Mouse (Mus musculus): Measurements from ENCODE around the gene Thnsl1.
A peak's percentile ranks its signal among the peaks of the same experiment; 100 is the strongest.

Thnsl1 gene

DNA sequence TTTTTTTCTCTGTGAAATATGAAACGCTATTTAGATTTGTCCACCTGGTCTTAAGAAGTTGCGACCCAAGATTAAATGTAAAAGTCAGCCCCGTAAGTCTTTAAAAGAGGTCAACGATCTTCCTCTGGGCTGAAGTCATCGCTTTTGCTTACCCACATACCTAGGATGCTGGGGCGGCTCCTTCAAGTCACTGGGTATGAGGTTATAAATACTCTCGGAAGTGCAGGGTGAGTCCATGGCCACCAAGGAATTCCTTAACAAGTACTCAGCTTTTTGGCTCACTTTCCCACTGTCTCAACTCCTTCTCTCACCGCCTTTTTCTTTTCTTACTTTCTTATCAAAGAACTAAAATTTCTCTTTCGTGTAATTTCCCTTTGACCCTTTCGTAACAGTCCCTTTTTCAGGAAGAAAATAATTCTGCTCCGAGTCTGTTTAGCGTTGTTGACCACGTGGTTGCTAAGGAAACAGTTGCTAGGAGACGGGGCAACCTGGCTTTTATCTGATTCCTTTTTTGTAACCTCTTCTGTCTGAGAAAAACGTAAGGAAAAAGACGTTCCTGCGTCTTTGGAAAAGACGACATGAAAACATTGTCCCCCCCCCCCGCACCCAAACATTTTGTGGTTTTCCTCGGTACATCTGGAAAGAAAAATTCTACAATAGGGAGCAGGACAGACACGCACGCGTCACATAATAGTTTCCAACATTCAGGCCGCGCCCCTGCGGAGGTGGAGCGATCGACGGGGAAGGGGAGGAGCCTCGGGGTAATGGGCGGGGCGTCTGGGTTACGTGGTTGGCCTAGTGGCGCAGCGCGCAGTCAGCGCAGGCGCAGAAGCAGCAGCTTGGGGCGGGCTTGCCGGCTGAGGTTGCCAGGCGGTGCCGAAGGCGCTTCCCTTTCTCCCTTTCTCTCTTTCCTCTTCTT, at the start of gene Thnsl1, which contains the start of gene Enkur:
Gene Thnsl1, plus strand, starts transcription at position 813 of the 919 bp plus-strand sequence.
Gene Enkur, minus strand, starts transcription at position 454 of the 919 bp plus-strand sequence.
- DNase-seq (ENCODE audit: low read depth, low spot score) = peak; percentile 98

DNA sequence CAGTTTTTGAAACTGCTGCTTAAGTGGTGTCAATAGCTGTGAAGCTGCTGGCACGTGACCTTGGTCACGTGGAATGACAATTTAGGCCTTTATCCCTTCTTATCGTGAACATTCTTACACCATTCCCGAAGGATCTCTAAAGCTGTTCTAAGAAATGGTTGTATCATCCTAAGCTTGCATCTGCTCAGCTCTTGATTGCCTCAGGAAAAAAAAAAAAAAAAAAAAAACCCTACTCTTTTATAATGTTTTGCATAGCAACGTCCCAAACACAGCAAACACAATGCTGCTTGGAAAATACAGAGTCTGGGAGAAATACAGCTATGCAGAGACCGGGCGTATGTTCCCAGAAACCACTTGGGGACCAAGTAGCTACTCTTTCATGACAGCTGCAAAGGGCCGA, 41.2 kb upstream of the Thnsl1 start:
- no peak for DNase-seq (ENCODE audit: low read depth, low spot score)

DNA sequence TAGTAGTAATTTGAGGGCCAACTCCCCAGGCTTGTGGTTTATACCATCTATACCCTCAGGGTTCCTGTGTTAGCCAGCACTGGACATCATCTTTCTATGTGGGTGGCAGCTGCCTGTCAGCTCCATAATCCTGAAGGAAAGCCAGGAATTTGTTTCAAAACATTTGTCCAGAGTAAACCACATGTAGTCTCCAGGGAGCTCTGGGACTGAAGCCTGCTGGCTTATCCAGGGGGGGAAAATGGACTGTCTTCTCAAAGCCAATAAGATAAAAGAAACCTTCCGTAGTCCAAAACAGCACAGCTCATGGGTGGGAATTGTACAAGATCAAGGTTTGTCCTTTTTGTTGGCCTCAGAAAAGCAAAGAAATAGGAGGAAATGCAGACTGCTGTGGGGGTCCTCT, 37.6 kb upstream of the Thnsl1 start:
- no peak for DNase-seq (ENCODE audit: low read depth, low spot score)

DNA sequence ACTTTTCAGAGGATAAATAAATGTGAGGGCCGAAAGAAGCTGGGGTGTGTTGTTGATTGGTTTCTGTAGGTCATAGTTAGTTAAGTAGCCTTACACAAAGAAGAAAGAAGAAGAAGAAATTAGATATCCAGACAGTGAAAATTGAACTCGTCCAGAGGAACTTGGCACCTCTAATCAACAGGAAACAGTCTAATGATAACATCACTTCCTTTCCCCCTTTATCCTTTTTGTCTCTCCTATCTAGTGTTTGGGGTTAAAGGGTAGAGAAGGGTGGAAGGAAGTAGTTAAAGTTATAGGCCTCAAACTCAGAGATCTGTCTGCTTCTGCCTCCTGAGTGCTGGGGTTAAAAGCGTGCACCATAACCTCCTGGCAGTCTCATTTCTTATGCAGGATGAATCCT, 32.7 kb upstream of the Thnsl1 start:
- DNase-seq (ENCODE audit: low read depth, low spot score) = no peak

DNA sequence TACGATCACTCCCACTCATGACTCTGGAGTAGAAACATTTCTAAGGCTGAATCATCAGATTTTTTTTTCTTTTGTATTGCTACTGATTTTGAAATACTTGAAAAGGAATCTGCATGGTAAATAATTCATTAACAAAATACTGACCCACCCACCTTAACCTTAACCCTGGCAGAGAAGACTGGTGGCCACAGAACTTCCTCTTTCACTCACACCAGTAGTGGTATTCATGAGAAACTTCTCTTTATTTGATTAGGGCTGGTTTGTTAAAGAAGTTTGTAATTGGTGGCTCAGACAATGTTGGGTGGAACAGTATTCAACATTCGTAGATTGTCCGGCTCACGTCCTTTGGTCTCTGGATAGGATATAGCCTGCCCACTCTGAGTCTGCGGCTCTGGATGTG, 26.4 kb upstream of the Thnsl1 start:
- DNase-seq (ENCODE audit: low read depth, low spot score) = no peak

DNA sequence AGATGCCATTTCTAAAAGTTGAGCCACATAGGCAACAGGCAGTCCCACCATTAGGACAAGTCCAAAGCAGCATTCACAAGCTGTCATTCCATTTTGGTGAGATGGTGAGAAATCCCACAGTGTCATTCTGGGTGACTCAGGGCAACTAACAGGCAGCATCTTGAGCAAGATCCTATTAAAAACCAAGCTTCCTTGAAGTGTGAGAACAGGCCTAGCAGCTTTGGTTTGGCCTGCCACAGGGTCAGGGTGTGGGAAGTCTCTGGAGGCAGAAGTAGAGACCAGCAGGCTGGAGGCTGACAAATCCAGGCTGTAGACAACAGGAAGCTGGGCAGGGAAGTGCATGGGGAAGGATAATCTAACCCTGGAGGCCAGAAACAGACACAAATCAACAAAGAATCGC, 22.7 kb upstream of the Thnsl1 start:
- no peak for DNase-seq (ENCODE audit: low read depth, low spot score)

DNA sequence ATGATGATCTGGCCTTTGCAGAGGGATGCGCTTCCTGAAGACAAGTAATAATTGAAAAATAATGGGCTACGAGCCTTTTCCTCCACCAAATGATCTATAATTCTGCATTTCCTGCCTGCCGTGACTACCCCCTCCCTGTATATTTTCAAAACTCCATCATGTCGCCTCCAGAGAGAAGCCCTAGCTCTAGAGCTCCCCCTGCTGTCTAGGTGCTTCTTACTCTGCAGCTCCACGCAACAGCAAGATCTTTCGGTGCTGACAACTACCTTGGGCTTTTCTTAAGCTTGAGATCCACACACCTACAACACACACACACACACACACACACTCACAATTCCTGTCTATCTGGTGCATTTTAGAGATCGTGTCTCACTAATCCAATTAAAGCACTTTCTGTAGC, 17.9 kb upstream of the Thnsl1 start:
- peak; percentile 22 for DNase-seq (ENCODE audit: low read depth, low spot score)

DNA sequence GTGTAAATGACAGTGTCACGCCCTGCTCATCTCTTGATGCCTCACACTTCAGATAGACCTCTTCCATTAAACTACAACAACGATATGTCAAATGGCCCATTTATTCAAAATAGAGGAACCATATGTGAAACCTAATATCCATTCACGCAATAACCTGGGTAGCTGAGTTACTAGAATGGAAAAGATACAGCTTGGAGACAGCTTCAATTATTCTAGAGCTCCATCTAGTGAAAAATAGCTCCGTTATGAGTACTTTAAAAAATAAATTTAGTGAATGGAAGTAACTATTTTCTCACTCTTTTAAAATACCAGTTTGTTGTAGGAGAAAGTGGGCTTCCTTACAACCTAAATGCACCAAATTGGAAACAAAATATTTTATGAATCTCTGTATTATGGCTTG, 16.9 kb upstream of the Thnsl1 start:
- no peak for DNase-seq (ENCODE audit: low read depth, low spot score)

DNA sequence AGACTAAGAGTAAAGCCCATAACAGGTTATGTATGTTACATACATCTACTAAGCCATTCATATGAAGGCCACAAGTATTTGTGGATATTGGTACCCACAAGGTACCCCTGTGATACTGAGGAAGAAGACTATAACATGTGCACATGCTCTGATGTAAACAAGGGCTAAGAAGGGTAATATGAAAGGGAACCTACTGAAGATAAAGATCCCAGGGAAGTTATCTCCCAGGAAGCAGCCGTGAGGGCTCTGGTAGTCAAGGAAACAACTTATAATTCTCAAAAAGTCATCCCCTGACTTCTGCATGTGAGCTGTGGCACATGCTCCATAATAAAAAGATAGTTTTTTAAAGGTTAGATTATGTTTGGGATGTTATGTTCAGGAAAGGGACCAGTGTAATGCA, 14.3 kb upstream of the Thnsl1 start:
- DNase-seq (ENCODE audit: low read depth, low spot score) = no peak

DNA sequence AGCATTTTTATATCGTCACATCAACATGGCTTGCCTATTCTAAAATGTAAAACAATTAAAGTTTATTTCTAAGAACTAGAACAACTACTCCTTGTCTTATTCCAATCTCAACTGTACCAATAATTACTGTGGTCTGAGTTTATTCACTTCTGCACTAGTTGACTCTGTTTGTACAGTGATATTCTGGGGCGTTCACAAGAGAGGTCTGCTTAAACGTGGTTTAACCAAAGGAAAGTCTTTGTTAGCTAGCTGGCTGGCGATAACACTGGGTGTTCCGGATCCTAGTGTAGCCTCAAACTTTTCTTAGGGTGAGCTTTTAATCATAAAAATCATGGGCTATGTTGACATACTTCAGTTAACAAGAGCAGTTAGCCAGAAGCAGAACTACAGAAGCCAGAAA, 10.3 kb upstream of the Thnsl1 start:
- no peak for DNase-seq (ENCODE audit: low read depth, low spot score)

DNA sequence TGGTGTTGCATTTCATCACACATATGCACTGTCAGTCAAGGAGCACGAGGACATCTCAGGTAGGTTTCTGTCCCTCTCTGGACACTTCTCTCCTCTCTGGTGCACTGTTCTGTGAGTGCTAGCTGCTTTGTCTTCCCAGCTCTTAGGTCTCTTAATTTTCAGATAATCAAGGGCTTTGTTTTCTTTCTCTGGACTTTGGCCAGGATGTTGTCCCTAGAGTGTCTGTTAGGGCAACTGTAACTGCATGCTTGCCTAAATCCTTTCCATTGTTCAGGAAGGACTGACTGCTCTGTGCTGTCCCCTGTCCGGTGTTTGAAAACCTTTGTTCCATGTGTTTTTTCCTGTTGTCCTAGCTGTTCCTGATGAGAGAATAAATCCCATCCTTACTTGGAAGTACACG, 6.5 kb upstream of the Thnsl1 start:
- no peak for DNase-seq (ENCODE audit: low read depth, low spot score)

DNA sequence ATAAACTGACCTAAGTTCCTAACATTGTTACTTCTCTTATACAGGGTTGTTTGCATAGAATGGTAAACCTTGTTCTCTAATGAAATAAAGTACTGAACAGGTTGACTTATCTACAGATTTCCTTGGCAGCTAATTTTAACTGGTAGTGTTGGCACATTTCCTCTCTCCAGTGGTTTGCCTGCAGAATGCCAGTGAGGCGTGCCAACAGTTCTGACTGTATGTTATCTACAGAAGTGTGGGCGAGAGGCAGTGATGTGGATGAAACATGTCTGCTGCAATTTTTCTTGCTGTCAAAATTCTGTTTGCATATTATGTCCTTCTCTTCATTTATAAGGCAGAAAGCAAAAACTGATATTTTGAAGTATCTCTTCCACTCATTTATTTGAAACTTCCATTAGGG, 2.8 kb upstream of the Thnsl1 start:
- no peak for DNase-seq (ENCODE audit: low read depth, low spot score)

DNA sequence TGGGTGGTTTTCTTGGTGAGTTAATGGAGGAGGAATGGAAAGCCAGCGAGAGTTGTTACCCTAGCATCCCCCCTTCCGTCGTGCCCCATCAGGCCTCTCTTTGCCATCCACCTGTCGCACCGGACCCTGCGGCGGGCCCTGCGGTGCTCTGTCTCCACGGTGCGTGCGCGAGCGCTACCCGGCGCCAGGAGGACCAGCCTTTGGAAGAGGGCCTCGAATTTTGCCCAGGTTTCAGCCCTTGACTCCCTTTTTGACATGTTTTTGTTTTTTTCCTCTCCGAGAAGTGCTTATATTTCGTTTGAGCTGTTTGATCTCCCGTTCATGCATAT, 271 bp downstream of the Thnsl1 start:
- DNase-seq (ENCODE audit: low read depth, low spot score) = no peak

DNA sequence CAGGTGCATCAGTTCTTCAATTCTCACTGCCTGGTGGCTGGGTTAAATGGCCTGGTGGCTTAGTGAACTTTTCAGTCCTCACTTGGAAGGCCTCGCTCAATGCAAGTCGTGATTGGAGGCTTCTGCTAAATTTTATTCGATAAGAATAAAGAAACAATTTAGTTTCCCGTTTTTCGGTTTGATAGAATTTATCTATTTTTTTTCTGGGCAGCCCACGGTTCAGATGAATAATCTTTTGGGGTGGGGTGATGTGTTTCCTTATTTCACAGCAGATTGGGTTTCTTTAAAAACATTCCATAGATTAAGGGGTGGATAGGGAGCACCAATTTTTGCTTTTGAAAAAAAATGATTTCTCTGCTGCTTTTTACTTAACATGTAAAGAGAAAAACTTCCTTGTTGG, 754 bp downstream of the Thnsl1 start:
- DNase-seq (ENCODE audit: low read depth, low spot score) = no peak

DNA sequence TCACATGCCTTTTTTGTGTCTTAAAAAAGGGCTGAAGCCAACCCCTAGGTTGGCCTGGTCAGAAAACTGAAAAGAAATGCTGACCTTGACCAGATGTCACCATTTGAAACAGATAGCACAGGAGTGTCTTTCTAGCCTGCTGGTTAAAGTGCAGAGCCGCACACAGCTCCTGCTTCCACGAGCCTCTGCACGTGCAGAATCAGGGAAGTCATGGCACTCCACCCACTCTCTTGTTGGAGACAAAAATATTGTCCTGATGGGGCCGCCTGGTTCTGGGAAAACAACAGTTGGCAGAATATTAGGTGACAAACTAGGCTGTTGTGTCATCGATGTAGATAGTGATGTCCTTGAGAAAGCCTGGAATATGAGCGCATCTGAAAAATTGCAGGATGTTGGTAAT, 5.8 kb downstream of the Thnsl1 start:
- DNase-seq (ENCODE audit: low read depth, low spot score) = no peak

DNA sequence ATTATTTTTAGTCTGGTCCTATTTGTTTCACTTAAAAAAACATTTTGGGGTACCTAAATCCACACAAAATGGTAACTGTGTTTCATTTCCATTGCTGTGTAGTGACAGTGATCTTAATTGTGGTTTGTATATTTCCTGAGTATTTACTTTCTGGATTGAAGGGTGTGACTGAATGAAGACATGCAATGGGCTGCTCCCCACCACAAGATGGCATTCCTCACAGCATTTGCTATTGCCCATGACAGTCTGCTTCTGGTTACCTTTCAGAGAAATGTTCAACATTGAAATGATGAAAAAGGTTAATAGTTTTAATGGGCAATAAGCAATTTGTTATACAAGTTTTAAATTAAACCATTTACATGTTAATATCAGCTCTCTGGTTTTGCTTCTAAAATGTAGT, 8.8 kb downstream of the Thnsl1 start:
- DNase-seq (ENCODE audit: low read depth, low spot score) = no peak

DNA sequence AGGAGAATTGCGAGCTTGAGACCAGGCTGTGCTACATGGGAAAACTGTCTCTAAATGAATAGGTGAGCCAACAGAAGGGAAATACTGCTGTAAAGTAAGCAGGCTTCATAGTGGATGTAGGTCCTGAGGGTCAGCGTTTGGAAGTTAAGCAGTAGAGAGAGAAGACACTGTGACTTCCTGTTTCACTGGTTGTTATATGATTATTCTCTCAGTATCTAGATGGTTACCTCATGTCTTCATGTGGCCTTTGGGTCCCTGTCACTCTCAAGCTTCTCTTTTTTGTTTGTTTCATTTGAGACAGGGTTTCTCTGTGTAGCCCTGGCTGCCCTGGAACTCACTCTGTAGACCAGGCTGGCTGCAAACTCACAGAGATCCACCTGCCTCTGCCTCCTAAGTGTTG, 9.8 kb downstream of the Thnsl1 start:
- no peak for DNase-seq (ENCODE audit: low read depth, low spot score)

DNA sequence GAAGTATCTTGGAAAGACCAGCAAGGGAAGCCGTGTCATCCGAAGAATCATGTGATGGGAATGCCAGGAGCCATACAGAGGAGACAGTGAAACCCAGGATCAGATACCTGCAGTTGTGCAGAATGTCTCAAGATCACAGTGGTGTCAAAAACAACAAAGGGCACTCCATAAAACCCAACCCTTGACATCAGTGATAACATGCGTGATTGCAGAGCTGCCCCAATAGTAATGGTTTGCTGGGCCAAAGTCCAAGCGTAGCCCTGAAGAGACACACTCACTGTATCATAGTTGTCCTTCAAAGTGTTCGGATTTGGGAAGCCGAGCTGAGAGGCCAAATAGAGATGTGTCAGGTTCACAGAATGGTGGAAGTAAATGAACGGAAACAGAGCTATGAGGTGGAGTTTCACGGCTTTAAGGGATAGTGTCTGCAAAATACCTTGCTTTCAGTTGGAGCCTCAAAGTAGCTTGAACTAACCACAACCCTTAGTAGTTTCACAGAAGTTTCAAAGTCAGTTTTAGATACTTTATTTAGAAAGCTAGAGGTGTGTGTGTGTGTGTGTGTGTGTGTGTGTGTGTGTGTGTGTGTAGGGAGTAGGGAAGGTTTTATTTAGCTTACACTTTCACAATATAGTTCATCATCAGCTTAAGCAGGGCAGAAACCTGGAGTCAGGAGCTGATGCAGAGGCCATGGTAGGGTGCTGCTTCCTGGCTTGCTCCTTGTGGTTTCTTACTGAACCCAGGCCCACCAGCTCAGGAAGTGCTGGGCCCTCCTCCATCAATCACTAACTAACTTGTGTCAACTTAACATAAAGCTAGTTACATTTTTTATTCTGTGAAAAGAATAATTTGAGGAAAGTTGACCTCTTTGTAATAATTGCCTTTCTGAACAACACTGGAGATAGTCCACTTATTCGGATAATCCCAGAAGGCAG, 17.2 kb downstream of the Thnsl1 start:
- DNase-seq (ENCODE audit: low read depth, low spot score) = no peak

DNA sequence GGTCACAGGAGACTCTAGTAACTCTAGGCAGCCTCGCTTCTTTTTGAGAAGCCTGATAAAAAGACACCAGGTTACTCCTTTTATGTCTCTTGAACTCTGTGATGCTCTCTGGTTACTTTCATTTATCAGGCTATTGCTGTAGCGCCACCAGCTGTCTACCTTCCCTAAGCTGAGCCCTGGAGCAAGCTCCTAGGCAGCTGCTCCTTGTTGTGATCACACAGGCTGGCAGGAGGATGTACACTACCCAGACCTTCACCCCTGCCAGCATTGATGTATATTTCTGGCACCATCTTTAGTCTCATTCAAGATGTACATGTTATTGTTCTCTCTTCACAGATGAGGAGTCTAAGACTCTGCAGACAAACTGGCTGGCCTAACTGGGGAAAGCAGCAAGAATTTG, 24.8 kb downstream of the Thnsl1 start:
- DNase-seq (ENCODE audit: low read depth, low spot score) = no peak

DNA sequence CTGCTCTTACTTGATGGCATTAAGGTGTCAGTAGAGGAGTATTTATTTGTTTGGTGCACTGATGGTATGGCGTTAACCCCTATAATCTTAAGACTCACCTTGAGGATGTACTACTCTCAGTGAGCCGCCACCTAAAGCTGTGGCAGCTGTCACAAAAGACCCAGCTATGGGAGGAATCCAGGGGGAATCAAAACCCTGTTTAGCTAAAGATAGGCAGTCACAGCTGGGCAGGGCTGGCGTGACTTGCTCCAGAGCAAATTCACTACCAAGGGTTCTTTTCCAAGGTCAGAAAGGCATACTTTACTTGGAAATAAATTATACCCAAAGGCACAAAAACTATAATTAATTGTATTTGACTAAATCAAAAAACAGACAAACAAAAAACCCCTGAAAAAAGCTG, 25.6 kb downstream of the Thnsl1 start:
- no peak for DNase-seq (ENCODE audit: low read depth, low spot score)

DNA sequence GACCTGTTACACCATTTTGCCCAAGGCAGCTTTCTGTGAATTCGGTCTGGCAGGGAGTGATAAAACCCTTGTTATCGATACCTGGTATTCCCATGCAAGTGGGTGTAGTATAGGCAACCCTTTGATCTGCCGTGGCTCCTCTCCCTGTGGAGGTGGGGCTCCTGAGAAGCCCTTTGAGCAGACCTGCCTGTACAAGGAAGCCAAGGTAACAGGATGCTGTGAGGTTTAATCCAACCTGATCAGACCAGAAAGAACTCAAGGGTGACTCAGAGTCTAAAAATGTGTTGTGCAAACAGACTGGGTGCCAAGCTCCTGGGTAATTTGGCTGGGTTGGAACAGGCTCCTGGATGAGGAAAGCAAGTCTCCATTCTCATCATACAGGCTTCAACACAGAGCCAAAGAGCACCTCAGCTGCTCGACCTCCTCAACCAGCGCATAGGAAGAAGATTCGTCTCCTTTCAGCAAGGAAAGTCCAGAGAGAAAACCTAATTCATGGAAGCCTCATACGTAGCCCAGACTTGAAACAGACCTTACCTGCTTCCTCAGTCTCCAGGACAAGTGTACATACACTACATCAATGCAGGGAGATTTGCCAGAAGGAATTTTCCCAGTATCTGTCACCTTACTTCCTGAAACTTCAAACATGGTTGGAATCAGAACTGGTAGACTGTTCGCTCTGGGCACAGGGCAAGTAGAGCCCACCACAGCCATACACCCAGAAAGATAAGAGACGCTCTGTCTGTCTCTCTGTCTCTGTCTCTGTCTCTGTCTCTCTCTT, 29.5 kb downstream of the Thnsl1 start:
- DNase-seq (ENCODE audit: low read depth, low spot score) = no peak

DNA sequence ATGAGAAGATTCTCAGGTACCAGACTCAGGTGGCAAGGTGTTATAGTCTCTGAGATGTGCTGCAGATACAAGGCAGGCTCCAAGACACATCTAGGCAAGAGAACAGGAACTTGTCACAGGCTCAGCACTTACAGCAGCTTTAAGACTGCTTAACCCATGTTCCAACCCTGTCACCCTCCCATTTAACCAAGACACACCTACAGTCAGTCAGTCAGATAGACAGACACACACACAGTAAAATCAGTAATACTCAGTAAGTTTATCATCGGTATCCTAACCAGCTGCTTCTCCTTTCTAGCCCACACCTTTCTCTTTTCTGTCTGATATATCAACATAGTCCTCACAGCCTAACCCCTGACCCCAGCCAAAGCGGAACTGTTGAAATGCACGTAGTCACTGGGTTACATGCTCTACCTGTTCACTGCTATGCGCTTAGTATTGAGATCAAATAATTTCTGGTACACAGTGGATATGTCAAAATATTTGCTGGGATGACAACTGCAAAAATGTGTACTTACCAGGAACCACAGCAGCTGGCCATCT, 30.4 kb downstream of the Thnsl1 start:
- no peak for DNase-seq (ENCODE audit: low read depth, low spot score)

Measured in mesoderm, embryonic 11.5 days (tissue).